Mouse (Mus musculus): ENCODE data around the gene Cox17. TPM values are rescaled to one million over a fixed set of nuclear protein-coding genes. Genes with fewer than 3 reads are reported as not detected.
A peak's percentile ranks its signal among the peaks of the same experiment; 100 is the strongest.

The Cox17 gene
- total and polyA plus RNA-seq, 2 experiments from 2014 or later: 12.9 to 80.3 TPM

GRCm38 (mm10) chr16:38376163-38376840 is 29.5 kb downstream of the Cox17 start:
- Histone ChIP-seq H3K36me3 (ENCODE audit: insufficient read depth) (no peaks in the 10 kb centered on the region), H3K4me3 (ENCODE audit: low read depth, low read length) (peak overlapping the region; percentile 32), H3K9me3 (ENCODE audit: low read length) (no peaks in the 10 kb centered on the region), H3K4me2 (ENCODE audit: low read depth) (peak overlapping the region; percentile 51), H3K27ac (ENCODE audit: low read depth, low read length) (peak overlapping the region; percentile 75), H3K27me3 (ENCODE audit: insufficient read depth, low read length) (no peaks in the 10 kb centered on the region), H3K9ac (peak overlapping the region; percentile 49), H3K4me1 (ENCODE audit: insufficient read depth) (no peaks in the 10 kb centered on the region)
- peak; percentile 62 for TF ChIP-seq CTCF (IDR thresholded peaks at IDR 0.05; ENCODE audit: low read depth)
- ATAC-seq (peak; percentile 95), DNase-seq (peak; percentile 85)
- 15% methylated on average over 17 of the region's 17 CpGs for WGBS

- Histone ChIP-seq H3K4me2 (ENCODE audit: low read depth) (peak overlapping the region; percentile 51), H3K27ac (ENCODE audit: low read depth, low read length) (peak overlapping the region; percentile 75), H3K4me3 (ENCODE audit: low read depth, low read length) (peak overlapping the region; percentile 32), H3K9me3 (ENCODE audit: low read length) (no peaks in the 10 kb centered on the region), H3K36me3 (ENCODE audit: insufficient read depth) (no peaks in the 10 kb centered on the region), H3K27me3 (ENCODE audit: insufficient read depth, low read length) (no peaks in the 10 kb centered on the region), H3K9ac (peak overlapping the region; percentile 49), H3K4me1 (ENCODE audit: insufficient read depth) (no peaks in the 10 kb centered on the region)
- no peak for TF ChIP-seq CTCF (IDR thresholded peaks at IDR 0.05; ENCODE audit: low read depth)
- ATAC-seq (peak; percentile 59), DNase-seq (no peak)
- 43% methylated on average over 8 of the region's 8 CpGs for WGBS
Measured at GRCm38 (mm10) chr16:38376841-38377249, 30.1 kb downstream of the Cox17 start.

GRCm38 (mm10) chr16:38377546-38377945 is 30.8 kb downstream of the Cox17 start:
- no peak for TF ChIP-seq CTCF (IDR thresholded peaks at IDR 0.05; ENCODE audit: low read depth)

GRCm38 (mm10) chr16:38378591-38378990 is 31.8 kb downstream of the Cox17 start:
- Histone ChIP-seq H3K4me1 (ENCODE audit: insufficient read depth) (no peaks in the 10 kb centered on the region), H3K9ac (no peak overlapping the region), H3K36me3 (ENCODE audit: insufficient read depth) (no peaks in the 10 kb centered on the region), H3K9me3 (ENCODE audit: low read length) (no peaks in the 10 kb centered on the region), H3K27me3 (ENCODE audit: insufficient read depth, low read length) (no peaks in the 10 kb centered on the region), H3K4me3 (ENCODE audit: low read depth, low read length) (no peak overlapping the region), H3K4me2 (ENCODE audit: low read depth) (no peak overlapping the region), H3K27ac (ENCODE audit: low read depth, low read length) (no peak overlapping the region)
- WGBS: 84% methylated on average over 6 of the region's 6 CpGs
- ATAC-seq: no peak
- DNase-seq: no peak
- TF ChIP-seq CTCF (IDR thresholded peaks at IDR 0.05; ENCODE audit: low read depth): no peak

More at GRCm38 (mm10) chr16:38377546-38377945, 30.8 kb downstream of the Cox17 start:
- ATAC-seq (no peak), DNase-seq (no peak)
- H3K4me2 ChIP-seq (ENCODE audit: low read depth): no peak overlapping the region
- 84% methylated on average over 6 of the region's 6 CpGs for WGBS
- no peak overlapping the region for H3K27ac ChIP-seq (ENCODE audit: low read depth, low read length)
- no peaks in the 10 kb centered on the region for H3K36me3 ChIP-seq (ENCODE audit: insufficient read depth)
- H3K27me3 ChIP-seq (ENCODE audit: insufficient read depth, low read length): no peaks in the 10 kb centered on the region
- no peak overlapping the region for H3K4me3 ChIP-seq (ENCODE audit: low read depth, low read length)
- no peaks in the 10 kb centered on the region for H3K9me3 ChIP-seq (ENCODE audit: low read length)
- H3K4me1 ChIP-seq (ENCODE audit: insufficient read depth): no peaks in the 10 kb centered on the region
- H3K9ac ChIP-seq: no peak overlapping the region

GRCm38 (mm10) chr16:38379088-38379487 is 32.3 kb downstream of the Cox17 start:
- Histone ChIP-seq H3K27ac (ENCODE audit: low read depth, low read length) (no peak overlapping the region), H3K9ac (no peak overlapping the region), H3K4me3 (ENCODE audit: low read depth, low read length) (no peak overlapping the region), H3K4me1 (ENCODE audit: insufficient read depth) (no peaks in the 10 kb centered on the region), H3K4me2 (ENCODE audit: low read depth) (no peak overlapping the region), H3K9me3 (ENCODE audit: low read length) (no peaks in the 10 kb centered on the region), H3K36me3 (ENCODE audit: insufficient read depth) (no peaks in the 10 kb centered on the region), H3K27me3 (ENCODE audit: insufficient read depth, low read length) (no peaks in the 10 kb centered on the region)
- no peak for ATAC-seq
- no peak for DNase-seq
- no peak for TF ChIP-seq CTCF (IDR thresholded peaks at IDR 0.05; ENCODE audit: low read depth)
- 55% methylated on average over 6 of the region's 6 CpGs for WGBS

- Histone ChIP-seq H3K4me2 (ENCODE audit: low read depth) (no peak overlapping the region), H3K36me3 (ENCODE audit: insufficient read depth) (no peaks in the 10 kb centered on the region), H3K4me1 (ENCODE audit: insufficient read depth) (no peaks in the 10 kb centered on the region), H3K27ac (ENCODE audit: low read depth, low read length) (no peak overlapping the region), H3K9me3 (ENCODE audit: low read length) (no peaks in the 10 kb centered on the region), H3K9ac (no peak overlapping the region), H3K27me3 (ENCODE audit: insufficient read depth, low read length) (no peaks in the 10 kb centered on the region), H3K4me3 (ENCODE audit: low read depth, low read length) (no peak overlapping the region)
- 45% methylated on average over 3 of the region's 3 CpGs for WGBS
- ATAC-seq (no peak), DNase-seq (no peak)
- no peak for TF ChIP-seq CTCF (IDR thresholded peaks at IDR 0.05; ENCODE audit: low read depth)
Measured at GRCm38 (mm10) chr16:38379493-38379892, 32.7 kb downstream of the Cox17 start.

GRCm38 (mm10) chr16:38379926-38380325 is 33.1 kb downstream of the Cox17 start:
- Histone ChIP-seq H3K36me3 (ENCODE audit: insufficient read depth) (no peaks in the 10 kb centered on the region), H3K4me1 (ENCODE audit: insufficient read depth) (no peaks in the 10 kb centered on the region), H3K4me2 (ENCODE audit: low read depth) (no peak overlapping the region), H3K27ac (ENCODE audit: low read depth, low read length) (no peak overlapping the region), H3K9ac (no peak overlapping the region), H3K4me3 (ENCODE audit: low read depth, low read length) (no peak overlapping the region), H3K9me3 (ENCODE audit: low read length) (no peaks in the 10 kb centered on the region), H3K27me3 (ENCODE audit: insufficient read depth, low read length) (no peaks in the 10 kb centered on the region)
- ATAC-seq (no peak), DNase-seq (no peak)
- TF ChIP-seq CTCF (IDR thresholded peaks at IDR 0.05; ENCODE audit: low read depth): no peak
- WGBS: 93% methylated on average over 3 of the region's 3 CpGs
